Mouse (Mus musculus) heart, postnatal 36 days (tissue): Measurements from ENCODE around the gene Slc24a1. TPM values are rescaled to one million over a fixed set of nuclear protein-coding genes. Genes with fewer than 3 reads are reported as not detected.
A peak's percentile ranks its signal among the peaks of the same experiment; 100 is the strongest.

Experiments
- DNase-seq, 2 experiments: peaks; one replicate each; pipeline ENCODE4 v3.0.0; 2021 to 2022
- intact Hi-C: fragments of 180-260 bp; cut with DNase I; formaldehyde crosslinking; loops from one replicate; pipeline ENCODE4 v1.15.1; 2025
- total RNA-seq, 2 experiments: library from RNA; stranded (reverse); gene quantifications; 2 replicates each; pipeline ENCODE4 v1.2.3; 2021

Gene Slc24a1
- total RNA-seq, 2 experiments from 2014 or later: 0.14 to 0.22 TPM

DNA sequence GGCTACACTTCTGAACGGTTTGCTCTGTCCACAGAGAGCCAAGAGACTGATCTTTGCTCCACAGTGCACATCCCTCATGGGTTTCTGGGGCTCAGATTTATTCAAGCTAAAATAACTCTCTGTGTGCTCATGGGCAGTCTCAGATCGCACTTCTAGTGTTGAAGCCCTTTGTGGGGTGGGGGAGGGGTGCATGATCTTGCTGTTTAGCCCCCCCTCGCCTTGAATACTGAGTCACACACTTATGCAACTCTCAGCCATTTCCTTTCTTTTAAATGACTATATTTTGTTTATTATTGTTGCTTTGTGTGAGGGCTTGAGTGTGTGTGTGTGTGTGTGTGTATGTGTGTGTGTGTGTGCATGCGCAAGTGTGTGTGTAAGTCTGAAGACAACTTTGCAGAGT lies 12.1 kb downstream of the Slc24a1 start:
- intact Hi-C loops: loop anchor here (5.0 kb wide), 1 partner anchor 547 kb away; no protein-coding TSS in a partner anchor
- no peak for DNase-seq

DNA sequence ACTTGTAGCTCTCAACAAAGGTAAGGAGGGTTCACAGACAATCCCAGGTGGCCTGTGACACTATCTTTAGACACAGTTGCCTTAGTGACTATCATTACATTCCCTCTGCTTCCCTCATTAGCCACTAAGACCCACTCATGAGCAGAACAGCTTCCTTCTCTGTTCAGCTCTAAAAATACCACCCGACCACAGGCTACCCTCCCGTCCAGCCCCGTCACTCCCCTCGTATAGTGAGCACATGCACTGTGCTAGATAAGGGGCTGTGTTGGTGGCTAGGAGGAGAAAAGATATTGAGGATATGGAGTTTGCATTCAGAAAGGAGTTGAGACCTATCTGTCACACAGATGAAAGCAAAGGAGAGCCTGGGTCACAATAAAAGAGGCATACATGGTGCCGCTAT lies 12.9 kb downstream of the Slc24a1 start:
- DNase-seq: no peak
- intact Hi-C loops: loop anchor here (5.0 kb wide), 1 partner anchor 546 kb away; no protein-coding TSS in a partner anchor

DNA sequence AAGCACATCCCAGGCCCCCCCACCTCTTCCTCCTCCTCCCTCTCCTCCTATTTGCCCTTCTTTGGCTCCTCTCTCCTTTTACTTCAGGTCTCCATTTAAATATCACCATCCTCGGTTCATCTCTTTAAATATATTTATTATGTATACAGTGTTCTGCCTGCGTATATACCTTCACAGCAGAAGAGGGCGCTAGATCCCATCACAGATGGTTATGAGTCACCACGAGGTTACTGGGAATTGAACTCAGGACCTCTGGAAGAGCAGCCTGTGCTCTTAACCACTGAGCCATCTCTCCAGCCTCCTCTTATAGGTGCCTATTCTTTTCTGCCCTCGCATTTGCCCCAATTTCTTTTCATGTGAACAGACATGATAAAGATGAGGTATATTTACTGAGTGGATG lies 13.9 kb downstream of the Slc24a1 start:
- intact Hi-C loops: loop anchor here (2.0 to 5.0 kb wide), 2 partner anchors 159 to 545 kb away; no protein-coding TSS in a partner anchor
- DNase-seq: no peak

DNA sequence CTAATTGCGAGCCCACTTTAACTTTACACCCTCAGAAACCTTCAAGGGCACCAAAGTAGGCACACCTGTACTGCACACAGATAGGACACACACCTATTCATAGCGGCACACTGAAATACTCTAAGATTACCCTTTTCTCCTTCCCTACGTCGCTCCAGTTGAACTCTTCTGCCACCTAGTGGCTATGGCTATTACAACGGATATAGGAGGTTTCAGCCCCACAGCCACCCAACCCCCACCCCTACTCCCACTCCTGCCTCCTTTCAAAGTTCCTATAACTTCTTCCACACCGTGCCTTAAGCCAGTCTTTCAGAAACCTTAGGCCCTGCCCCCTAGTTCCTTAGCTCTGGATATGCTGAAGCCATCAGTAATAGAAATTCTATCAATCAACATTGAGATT lies 14.9 kb downstream of the Slc24a1 start:
- intact Hi-C loops: loop anchor here (2.0 to 5.0 kb wide), 2 partner anchors 158 to 544 kb away; no protein-coding TSS in a partner anchor

DNA sequence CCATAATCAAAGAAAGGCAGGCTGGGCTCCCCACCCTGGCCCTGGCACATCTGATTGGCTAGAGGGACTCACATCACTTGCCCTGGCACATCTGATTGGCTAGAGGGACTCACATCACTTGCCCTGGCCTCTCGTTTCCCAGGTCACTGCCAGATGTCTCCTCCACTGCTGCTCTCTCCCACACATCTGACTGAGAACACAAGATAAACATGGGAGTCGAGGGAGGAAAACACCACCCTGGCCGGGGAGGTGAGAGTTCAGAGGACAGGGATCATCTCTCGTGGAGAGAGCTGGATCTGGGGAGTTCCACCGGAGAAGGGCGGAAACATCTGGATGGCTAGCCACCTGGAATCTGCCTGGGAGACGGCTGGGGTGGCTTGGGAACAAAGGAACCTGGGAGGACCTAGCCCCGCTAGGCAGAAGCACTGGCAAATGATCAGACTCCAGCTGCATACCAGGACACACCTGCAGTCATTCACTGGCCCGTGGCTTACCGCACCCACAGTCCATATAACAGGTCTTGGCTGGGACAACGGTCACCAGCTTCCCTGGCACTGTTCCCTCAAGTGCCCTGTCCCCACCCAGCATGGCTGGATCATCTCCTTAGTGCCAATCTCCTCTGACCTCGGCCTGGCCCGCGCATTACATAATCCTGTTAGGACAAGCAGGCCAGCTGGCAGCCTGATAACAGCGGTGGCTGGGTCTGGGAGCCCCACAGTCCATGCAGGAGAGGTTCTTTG lies 17.2 kb downstream of the Slc24a1 start:
- peak; percentile 64 to 76 for DNase-seq
- intact Hi-C loops: loop anchor here (2.0 kb wide), 1 partner anchor 31 kb away; no protein-coding TSS in a partner anchor

More for the DNA sequence above, 14.9 kb downstream of the Slc24a1 start:
- peak; percentile 63 to 70 for DNase-seq

DNA sequence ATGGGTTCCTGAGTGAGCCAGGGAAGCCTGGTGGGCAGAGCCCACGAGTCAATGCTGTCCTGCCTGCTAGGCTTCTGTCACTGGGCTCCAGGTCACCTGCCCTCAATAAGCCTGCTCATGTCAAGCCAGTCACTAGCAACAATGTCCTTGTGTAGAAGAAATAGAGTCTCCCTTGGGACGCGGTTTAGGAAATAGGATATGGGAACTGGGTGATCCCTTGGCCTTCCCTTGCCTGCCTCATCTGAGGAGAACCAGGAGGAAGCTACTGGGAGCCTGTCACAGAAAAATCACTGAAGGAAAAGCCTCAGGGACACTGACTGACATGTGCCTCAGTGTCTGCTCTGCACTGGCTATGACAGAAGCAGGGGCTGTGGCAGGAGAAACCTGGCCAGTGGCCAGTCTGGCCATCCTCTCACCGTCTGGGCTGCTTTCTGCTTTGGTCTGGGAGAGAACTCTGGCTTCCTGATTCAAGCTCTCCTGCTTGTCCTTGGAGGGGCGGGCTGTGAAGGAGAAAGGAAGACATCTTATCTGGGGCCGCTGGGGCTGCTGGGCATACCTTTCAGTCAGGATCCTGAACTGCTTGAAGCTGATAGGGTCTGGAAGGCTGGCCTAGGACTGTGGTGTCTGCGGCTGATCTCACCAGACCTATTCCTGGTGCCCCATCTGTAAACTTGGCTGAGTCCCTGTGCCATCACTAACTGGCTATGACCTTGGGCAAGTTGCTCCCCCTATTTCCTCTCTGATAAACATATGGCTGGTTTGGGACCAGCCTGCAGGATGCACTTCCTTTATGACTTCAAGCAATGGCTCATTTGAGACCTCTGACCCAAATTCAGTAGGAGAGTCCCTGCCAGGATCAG lies 19.4 kb downstream of the Slc24a1 start:
- intact Hi-C loops: no loop called here
- peak in 1 of 2 experiments; percentile 28 for DNase-seq

DNA sequence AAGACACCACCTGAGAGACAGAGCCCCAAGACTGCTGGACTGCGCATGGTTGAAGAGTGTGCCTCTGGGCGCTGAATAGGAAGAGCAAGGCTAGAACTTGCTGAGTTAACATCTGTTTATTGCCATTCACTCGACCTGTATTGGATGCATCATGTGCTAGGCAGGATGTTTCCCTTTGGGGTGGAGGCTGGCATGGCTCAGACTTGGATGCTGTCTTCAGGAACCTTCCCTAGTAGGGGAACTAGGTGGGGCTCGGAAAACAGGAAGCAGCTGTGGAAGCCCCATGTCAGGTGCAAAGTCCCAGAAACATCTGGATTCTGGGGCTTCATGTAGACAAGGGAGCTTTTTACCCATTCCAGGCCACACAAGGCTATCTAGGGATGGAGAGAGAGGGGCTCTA lies 21.2 kb downstream of the Slc24a1 start:
- intact Hi-C loops: no loop called here
- peak in 1 of 2 experiments; percentile 9 for DNase-seq

DNA sequence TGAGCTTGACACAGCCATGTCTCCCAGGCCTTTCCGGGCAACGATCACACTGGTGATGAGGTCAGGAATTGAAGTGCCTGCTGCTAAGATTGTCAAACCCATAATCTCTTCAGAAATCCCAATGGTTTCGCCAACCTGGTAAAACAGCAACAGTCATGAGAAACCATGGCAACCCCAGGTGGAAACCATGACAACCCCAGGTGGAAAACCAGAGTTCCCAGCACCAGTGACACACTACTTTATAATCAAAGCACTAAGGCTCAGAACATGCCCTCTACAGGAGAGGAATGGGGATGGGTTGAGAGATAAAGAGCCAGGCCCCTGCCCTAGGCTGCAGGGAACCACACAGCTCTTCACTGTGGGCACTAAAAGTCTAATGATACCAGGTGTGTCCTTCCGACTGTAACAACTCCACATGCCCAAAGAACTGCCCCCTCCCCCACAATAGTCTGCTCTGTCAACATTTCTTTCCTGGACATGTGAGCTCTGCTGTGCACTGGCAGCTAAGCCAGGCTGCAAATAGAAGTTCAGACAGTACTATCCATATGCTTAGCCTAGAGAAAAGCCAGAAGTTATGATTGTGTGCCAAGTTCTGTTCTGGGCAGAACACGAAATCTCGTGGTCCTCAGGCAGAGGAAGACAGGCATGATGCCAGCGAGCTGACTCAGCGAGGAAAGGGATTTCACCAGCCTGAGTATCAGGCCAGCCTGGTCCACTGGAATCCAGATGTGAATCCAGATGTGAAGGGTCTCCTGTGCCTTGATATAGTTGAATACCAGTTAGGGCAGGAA lies 25.0 kb downstream of the Slc24a1 start:
- intact Hi-C loops: no loop called here
- peak; percentile 62 to 72 for DNase-seq

DNA sequence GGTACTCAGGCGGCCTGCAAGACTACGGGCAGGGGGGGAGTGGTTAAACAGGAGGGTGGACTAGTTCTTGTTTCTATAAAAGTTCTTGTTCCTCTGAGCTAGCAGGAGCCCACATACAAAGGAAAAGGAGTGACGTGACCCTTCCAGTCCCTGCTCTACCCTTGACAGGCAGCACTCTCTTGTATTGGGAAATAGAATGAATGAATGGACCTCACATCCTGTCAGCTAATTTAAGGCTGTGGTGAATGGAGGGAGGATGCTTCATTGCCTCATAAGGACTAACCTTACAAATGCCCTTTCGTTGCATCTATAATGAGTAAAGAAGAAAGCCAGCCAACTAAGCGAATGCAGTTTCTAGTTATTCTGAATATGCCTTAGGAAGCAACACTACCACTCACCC lies 25.6 kb downstream of the Slc24a1 start:
- DNase-seq: no peak
- intact Hi-C loops: no loop called here

DNA sequence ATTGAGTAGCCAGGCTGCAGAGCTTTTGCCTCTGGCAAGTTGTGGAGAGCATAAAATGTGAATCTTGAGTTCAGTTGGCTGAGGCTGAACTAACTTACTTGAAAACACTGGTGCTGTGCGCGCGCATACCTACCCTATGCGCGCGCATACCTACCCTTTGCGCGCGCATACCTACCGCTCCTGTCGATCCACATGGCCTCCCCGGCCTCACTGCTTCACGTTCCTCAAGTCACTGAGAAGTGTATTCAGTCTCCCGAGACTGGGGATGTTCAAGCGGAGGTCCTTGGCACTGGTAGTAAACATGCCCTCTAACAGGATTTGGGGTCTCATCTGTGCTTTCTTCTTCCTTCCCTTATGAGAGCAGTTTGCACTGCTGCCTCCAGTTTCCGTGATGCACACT lies 32.8 kb downstream of the Slc24a1 start:
- no peak for DNase-seq
- intact Hi-C loops: no loop called here

DNA sequence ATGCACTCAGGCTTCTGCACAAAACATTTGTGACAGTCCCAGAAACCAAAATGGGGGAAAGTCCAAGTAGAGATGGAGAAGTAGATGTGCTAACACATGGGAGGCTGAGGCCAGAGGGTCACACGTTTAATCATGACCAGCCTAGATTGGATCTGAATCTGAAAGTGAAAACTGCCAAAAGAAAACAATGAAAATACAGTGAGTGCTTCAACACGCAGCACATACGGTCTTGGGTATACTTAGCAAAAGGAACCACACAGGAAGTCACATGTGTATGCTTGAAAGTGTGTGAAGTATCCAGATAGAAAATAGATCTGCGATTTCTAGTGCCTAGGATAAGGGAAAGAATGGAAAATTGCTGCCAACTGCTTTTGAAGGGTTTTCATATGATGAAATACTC lies 36.8 kb downstream of the Slc24a1 start:
- no peak for DNase-seq
- intact Hi-C loops: no loop called here

DNA sequence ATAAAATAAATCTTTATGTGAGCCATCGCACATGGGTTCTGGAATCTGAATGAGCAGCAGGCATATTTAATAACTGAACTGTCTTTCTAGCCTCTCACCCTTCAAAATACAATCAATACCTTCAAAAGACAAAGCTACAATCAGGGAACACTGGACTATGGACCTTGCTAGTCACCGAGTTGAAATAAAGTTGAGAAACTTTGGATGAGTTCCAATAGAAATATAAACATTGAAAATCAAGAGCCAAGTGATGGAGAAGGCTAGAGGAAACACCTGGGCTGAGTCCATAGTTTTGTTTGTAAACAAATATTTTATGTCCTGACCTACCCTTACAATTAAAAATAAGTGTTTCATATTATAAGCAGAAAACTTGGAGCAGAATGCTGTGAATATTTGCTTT lies 37.4 kb downstream of the Slc24a1 start:
- intact Hi-C loops: no loop called here
- DNase-seq: no peak

DNA sequence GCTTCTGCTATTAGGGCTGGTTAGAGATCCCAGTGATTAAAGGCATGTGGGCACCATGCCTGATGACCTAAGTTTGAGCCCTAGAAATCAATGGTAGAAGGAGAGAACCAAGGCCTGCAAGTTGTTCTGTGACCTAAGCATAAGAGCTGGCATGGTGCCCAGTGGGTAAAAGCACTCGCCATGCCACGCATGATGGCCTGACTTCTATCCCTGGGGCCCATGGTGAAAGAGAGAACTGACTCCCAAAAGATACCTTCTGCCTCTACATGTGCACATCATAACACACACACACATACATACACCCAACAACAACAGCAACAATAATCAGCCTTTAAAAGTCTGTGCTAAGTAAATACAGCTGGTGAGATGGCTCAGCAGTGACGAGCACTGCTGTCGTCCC lies 38.0 kb downstream of the Slc24a1 start:
- DNase-seq: no peak
- intact Hi-C loops: no loop called here

DNA sequence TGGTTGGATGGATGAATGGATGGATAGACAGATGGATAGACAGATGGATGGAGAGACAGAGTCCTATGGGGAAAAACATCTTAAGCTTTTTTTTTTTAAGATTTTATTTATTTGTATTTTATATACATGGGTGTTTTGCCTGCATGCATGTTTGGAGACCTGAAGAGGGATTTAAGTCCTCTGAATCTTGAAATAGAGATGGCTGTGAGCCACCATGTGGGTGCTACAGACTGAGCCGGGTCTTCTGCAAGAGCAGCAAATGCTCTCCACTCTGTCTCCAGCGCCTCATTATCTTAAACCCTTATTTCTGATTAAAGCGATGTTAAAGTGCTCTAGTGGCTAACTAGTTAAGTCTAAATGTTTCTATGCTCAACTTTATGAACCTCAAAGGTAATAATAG lies 44.0 kb downstream of the Slc24a1 start:
- intact Hi-C loops: no loop called here
- no peak for DNase-seq

DNA sequence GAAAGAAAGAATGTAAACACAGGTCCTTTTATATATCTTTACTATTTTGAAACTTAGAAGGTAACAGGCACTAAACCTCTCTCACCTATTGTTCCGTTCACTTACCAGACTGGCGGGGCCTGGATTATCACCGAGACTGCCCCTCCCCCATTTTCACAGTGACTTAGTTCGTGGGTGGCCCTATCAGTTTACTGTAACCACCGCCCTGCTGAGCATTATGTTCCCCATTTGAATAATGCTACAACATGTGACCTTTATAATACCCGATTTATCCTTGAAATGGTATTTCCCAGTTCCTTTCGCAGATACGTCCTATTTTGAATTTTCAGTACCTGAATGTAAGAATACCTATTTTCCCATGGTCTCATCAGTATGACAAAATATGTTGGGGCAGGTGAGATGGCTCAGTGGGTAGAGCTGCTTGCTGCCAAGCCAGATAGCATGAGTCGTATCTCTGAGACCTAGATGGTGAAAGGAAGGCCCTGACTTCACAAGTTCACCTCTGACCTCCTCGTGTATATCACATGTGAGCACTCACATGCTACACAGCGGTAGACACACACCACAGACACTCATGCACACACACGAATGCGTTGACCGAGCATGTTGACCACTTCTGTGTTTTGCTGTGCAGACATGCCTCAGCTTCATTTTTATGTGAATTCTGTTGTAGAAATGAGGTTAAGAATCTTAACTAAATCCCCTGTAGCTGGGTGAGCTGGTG lies 46.3 kb downstream of the Slc24a1 start:
- intact Hi-C loops: no loop called here
- DNase-seq: no peak

DNA sequence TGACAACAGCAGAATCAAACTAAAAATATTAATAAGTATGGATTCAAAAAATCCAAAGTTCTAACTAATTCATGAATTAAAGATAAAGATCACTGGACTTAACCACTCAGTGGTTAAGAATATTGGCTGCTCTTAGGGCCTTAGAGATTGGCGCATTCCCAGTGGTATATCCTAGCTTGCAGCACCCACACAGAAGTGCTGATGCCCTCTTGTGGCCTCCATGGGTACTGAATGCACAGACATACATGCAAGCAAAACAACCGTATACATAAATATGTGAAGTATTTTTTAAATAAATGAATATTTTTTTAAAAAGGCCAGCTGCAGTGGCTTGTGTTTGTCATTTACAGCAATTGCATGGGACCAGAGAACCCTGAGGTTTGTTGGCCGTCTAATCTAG lies 48.0 kb downstream of the Slc24a1 start:
- DNase-seq: peak; percentile 71 to 83

DNA sequence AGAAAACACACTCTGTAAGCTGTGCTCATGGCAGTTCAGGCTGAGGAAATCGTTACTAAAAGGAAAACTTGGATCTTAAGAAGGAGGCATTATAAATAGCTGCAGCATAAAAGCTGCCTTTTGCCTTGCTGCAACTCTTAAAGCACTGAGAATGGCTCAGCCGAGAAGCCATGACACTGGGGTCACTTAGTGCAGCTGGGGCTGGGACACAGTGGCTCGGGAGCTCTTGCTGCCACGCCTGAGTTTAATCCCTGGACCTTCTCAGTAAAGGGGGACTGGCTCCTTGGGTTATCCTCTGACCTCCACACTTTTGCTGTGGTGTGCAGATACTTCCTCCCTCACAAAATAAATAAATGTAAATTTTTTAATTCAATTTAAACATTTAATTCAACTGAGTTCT lies 48.5 kb downstream of the Slc24a1 start:
- no peak for DNase-seq
- intact Hi-C loops: loop anchor here (2.0 kb wide), 2 partner anchors 32 to 120 kb away; no protein-coding TSS in a partner anchor

More for the DNA sequence above, 48.0 kb downstream of the Slc24a1 start:
- intact Hi-C loops: loop anchor here (2.0 kb wide), 2 partner anchors 31 to 121 kb away; no protein-coding TSS in a partner anchor

DNA sequence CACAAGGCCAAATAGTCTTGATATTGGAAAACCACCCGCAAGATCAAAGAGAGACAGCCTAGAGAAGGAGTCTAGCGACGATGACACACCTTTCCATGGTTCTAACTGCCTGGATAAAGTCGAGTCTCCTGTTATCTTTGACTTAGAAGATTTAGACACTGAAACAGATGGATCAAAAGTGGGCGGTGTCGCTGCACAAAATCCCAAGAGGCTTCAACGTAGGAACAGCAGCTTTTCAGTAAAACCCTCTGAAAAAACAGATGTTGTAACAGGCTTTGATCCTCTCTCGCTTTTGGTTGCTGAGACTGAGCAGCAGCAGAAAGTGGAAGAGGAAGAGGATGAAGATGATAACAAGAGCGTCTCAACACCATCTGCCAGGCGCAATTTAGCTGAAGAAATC lies 54.8 kb downstream of the Slc24a1 start:
- DNase-seq: no peak
- intact Hi-C loops: no loop called here

DNA sequence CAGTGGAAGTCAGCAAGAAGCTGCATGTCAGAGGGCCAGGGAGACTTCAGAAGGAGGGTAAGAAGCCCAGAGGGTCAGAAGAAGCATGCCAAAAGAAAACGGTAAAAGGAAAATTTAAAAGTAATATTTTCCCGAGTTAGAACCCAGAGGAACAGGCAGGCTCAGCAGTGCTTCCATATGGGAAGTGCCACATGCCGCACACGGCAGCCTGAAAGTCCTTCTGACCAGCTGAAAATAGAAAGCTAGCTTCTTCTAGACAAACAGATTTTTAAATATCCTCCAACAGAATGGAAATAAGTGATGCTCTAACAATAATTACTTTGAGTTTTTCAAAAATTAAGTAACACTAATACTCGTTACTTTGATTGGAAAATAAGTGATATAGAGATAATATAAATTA lies 65.4 kb downstream of the Slc24a1 start:
- intact Hi-C loops: no loop called here
- DNase-seq: no peak
